Mouse (Mus musculus): ENCODE results near the gene Scgb3a1. TPM values are rescaled to one million over a fixed set of nuclear protein-coding genes. Genes with fewer than 3 reads are reported as not detected.

The Scgb3a1 gene
- total RNA-seq (2015; ENCODE audit: low replicate concordance) (not detected in 2 replicates), total RNA-seq (2017; ENCODE audit: low replicate concordance) (not detected in 2 replicates)

GRCm38 (mm10) chr11:49663310-49663709, at the start of gene Scgb3a1:
Scgb3a1 (plus strand) TSS chr11:49663610.
- ATAC-seq (replicated peaks; ENCODE audit: low FRiP score, poor library complexity, severe bottlenecking), result no peak

DNA sequence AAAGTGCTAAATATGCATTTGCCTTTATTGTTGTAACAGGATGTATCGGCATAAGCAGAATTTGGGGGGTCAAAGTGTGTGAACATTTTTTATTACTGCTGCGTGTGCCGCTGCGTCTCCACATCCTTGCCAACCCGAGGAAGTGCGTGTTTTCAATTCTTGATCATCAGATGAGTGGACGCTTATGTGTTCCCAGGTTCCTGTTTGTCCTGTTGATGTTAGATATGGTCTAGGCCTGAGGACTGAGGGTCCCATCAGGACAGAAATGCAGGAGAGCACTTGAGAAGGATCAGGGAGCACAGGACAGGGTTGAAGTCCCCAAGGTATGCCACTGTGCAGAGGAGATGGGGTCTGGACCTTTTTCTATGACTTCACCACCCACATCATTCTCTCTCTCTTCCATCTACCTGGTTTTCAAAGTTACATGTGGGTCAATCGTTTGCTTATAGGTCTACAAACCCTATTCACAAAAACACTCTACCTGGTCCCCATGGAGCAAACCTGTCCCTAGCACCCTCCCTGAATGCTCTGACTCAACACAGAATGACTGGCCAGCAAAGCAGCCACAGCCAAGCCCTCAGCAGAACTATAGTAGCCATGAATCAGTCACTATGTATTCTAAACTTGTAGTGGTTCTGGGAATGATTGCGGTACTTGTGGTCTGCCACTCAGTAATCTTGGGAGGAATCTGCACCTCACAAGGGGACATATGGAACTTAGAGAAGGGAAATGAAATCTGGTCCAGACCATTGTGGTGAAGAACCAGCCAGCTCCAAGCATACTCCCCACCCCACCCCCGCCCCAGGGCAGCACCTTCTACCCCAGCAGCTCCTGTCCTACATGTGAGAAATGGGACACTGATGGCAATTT, 47.3 kb upstream of the Scgb3a1 start:
- ATAC-seq (replicated peaks; ENCODE audit: low FRiP score, poor library complexity, severe bottlenecking), result no peak

GRCm38 (mm10) chr11:49618476-49618875, 44.9 kb upstream of the Scgb3a1 start:
- ATAC-seq (replicated peaks; ENCODE audit: low FRiP score, poor library complexity, severe bottlenecking), result no peak

DNA sequence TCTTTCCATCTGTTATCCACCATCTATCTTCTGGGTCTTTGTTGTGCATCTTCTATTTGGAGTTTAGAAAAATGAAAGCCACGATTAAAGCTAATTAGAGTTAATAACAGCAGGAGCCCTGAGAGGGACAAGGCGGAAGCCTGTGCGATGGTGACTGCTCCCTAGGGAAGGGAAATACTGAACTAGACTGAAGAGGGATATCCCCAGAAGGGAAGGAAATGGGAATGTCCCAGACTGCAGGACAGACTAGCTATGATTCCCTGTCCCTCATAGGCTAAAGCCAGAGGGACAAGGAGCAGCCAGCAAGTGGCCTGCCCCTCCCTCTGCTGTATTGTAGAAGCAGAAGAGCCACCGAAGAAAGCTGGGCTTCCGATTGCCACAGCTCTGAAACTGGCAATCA, 41.5 kb upstream of the Scgb3a1 start:
- no peak for ATAC-seq (replicated peaks; ENCODE audit: low FRiP score, poor library complexity, severe bottlenecking)

GRCm38 (mm10) chr11:49624156-49624555, 39.3 kb upstream of the Scgb3a1 start:
- ATAC-seq (replicated peaks; ENCODE audit: low FRiP score, poor library complexity, severe bottlenecking), result no peak

- ATAC-seq (replicated peaks; ENCODE audit: low FRiP score, poor library complexity, severe bottlenecking), result no peak
Observed at GRCm38 (mm10) chr11:49625863-49626262, 37.5 kb upstream of the Scgb3a1 start.

GRCm38 (mm10) chr11:49626748-49627147, 36.7 kb upstream of the Scgb3a1 start:
- no peak for ATAC-seq (replicated peaks; ENCODE audit: low FRiP score, poor library complexity, severe bottlenecking)

GRCm38 (mm10) chr11:49631154-49631553, 32.3 kb upstream of the Scgb3a1 start:
- no peak for ATAC-seq (replicated peaks; ENCODE audit: low FRiP score, poor library complexity, severe bottlenecking)

GRCm38 (mm10) chr11:49632256-49632655, 31.2 kb upstream of the Scgb3a1 start:
- no peak for ATAC-seq (replicated peaks; ENCODE audit: low FRiP score, poor library complexity, severe bottlenecking)

DNA sequence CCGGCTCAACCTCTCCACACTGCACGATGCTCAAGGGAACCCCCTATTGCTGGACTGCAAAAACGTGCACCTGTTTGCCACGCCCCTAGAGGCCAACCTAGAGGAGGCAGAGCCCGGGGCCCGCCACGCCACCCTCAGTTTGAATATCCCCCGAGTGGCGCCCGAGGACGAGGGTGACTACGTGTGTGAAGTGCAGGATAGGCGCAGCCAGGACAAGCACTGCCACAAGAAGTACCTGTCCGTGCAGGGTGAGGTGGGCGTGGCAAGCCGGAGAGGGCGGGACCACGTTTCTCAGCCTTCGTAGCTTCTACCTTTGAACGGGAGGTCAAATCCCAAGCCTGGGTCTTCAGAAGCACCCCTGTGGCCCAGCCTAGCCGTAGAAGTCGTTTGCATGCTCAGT, 29.3 kb upstream of the Scgb3a1 start:
- ATAC-seq (replicated peaks; ENCODE audit: low FRiP score, poor library complexity, severe bottlenecking), result no peak

DNA sequence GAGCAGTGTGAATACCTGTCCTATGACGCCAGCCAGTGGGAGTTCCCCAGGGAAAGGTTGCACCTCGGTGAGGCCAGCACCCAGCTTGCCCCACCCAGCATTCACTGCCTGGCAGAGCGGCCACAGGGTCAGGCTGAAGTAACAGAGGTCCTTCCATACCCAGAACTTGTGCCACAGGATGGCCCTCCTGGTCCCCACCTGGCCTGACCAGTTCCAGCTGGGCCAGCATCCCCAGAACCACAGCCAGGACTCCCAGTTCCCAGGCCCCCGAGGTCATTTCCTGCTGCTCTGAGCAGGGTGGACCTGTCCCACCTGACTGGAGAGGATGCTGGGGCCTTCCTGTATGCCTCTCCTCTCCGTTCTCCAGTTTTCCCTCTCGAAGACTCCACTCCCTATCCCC, 27.7 kb upstream of the Scgb3a1 start:
- no peak for ATAC-seq (replicated peaks; ENCODE audit: low FRiP score, poor library complexity, severe bottlenecking)

GRCm38 (mm10) chr11:49636449-49636848, 27.0 kb upstream of the Scgb3a1 start:
- no peak for ATAC-seq (replicated peaks; ENCODE audit: low FRiP score, poor library complexity, severe bottlenecking)

DNA sequence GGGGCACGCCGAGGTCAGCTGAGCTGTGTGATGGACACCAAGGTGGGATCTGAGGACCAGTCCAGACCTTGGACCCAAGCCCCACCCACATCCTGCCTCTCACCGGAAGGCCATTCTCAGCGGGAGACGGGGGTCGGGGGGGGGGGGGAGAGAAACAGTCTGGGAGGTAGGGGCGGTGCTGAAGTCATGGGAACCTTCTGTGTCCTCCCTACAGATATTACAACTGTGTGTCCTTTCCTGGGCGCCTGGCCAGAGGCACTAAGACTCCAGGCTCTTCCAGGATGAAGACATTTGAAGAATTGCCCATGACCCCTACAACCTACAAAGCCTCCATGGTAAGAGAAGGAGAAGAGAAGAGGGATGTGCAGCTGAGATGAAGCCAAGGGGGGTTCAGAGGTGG, 17.7 kb upstream of the Scgb3a1 start:
- no peak for ATAC-seq (replicated peaks; ENCODE audit: low FRiP score, poor library complexity, severe bottlenecking)

DNA sequence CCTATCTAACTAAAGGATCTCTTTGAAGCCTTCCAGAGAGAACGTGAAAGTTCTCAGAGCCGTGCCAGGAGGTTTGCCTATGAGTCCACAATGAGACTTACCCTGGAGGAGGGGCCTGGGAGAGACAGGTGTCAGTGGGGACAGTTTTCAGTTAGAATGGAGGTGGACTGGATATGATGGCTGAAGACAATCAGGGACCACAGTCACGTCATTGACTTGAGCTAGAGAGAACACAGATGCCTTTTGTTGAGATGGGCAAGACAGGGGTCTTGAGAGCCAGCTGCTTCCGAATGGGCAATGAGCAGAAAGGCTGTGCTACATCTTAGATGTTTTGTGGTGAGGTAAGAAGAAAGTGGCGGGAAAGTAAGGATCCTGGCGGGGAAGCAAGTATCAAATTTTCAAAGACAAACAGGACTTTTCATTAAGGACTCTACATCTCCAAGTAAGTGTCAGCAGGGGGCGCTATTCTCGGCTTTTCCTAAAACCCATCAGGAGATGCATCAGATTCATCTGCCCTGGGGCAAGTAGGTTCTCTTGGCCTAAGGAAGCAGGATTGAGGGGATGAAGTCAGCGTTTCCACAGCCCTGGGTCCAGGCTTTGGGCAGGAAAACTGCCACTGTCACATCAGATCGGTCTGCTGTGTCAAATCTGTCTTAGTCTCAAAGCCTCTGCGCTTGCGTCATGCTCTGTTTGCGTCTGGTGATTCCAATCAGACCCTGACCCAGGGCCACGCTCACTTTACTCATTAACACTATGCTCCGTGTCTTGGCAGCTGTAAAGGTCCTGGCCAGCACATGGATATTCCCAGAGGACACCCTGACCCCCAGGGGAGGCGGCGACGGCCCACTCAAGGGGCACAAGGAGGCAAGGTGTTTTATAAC, 13.1 kb upstream of the Scgb3a1 start:
- ATAC-seq (replicated peaks; ENCODE audit: low FRiP score, poor library complexity, severe bottlenecking), result no peak; the same call in 1 of the 2 replicates

DNA sequence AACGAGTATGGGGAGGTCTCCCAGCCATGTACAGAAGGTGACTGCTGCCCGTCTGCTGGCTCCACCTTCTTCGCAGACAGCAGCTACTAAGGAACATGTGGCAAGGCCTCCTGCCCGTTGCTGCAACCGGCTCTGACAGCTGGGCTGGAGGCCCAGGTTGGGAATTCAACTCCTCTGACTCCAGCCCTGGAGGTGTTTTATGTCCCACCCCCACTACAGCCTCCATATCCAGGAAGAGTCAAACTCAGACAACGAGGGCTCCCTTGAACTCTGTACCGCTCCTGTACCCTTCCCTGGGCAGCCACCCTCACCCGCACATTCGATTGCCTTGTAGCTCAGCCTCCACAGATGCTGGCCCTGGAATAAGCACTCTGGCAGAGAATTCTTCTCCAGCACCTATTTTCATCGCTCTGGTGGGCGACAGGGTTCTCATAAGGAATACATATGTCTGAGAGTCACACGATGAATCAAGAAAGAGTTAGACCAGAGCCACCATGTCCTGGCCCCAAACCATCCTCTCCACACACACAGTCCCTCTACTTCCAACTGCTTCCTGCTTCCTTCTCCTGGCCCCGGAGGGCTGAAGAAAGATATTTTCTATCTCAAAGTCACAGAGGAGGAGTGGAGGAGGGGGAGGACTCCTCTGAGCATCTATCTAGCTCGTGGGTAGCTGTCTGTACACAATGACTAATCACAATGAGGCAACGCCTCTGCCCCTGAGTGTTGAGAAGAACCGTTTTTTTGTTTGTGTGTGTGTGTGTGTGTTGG, 12.2 kb upstream of the Scgb3a1 start:
- ATAC-seq (replicated peaks; ENCODE audit: low FRiP score, poor library complexity, severe bottlenecking), result 0 out of 2 replicates have a peak, but pooled peaks have one; percentile 33

GRCm38 (mm10) chr11:49651762-49652322, 11.6 kb upstream of the Scgb3a1 start:
- no peak for ATAC-seq (replicated peaks; ENCODE audit: low FRiP score, poor library complexity, severe bottlenecking)

GRCm38 (mm10) chr11:49652401-49653078, 10.9 kb upstream of the Scgb3a1 start:
- peak; percentile 76; the same call in 1 of the 2 replicates for ATAC-seq (replicated peaks; ENCODE audit: low FRiP score, poor library complexity, severe bottlenecking)

DNA sequence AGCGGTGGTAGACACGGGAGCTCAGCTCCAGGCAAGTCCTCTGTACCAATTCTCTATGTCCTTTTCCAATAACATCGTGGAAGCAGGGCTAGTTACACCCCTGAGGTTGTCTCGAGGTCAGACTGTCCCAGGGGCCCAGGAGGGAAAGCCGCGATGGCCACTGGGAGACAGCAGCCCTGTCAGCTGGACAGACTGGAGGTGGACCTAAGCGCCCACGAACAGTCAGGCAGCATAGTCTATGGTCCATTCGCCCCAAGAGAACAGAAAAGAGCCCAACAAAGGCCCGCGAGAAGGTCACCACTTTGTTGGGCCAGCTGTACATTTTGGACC, 10.4 kb upstream of the Scgb3a1 start:
- 0 out of 2 replicates have a peak, but pooled peaks have one; percentile 53 for ATAC-seq (replicated peaks; ENCODE audit: low FRiP score, poor library complexity, severe bottlenecking)

DNA sequence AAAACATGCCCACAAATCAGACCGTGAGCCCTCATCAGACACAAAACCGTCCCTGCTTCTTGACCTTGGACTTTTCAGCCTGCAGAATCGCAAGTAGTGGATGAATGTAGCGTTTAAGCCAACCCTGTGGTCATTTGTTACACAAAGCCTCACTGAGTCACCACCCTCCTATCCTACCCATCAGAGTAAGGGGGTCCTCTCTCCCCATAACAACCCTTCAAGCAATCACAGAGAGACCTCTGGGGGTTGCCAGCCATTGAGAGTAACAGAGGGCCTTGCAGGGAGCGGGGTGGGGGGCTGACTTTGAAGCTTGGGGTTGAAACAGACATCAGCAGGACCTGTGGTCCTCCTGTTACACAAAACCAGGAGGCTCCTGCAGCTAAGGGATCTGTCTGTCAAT, 8.8 kb upstream of the Scgb3a1 start:
- no peak for ATAC-seq (replicated peaks; ENCODE audit: low FRiP score, poor library complexity, severe bottlenecking)
